Mouse (Mus musculus): Measurements from ENCODE around the gene Snapc2.

GRCm38 (mm10) chr8:4275275-4276110, 22.6 kb downstream of the Snapc2 start, which contains the start of gene Timm44:
- TF ChIP-seq CTCF (IDR thresholded peaks at IDR 0.05; ENCODE audit: control insufficient read depth, insufficient read depth, insufficient read length): no peak
- TF ChIP-seq MAX (IDR thresholded peaks at IDR 0.05): no peak
- TF ChIP-seq USF1 (IDR thresholded peaks at IDR 0.05; ENCODE audit: low read depth): peak; percentile 77
- TF ChIP-seq CEBPB (IDR thresholded peaks at IDR 0.05; ENCODE audit: low read depth): no peak

Measured in C2C12 (cell line).